Mouse (Mus musculus) lung, postnatal 25 days (tissue): ENCODE results near the gene Prr27.

Experiments used
- DNase-seq: peaks from one replicate; pipeline ENCODE4 v3.0.0; 2022; ENCODE audit warnings: low spot score

The Prr27 gene

DNA sequence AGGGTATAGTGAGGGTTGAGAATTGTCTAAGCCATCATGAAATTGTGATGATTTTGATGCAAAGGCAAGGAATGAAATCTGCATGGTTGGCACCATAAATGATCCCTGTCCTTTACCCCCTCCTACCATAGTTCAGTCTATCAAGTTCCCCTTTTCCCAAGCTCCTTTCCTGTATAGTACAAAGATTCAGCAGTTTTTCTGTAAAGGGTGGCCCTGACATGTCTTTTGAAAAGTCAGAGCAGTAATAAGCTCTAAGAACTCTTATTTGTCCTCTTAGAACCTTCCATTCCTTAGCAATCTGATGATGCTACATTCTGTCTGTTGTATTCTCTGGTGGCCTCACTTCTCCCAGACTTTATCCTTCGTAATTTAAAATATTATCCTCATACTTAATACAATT, at the start of gene Prr27:
Prr27 (plus strand) TSS at position 301 of the 400 bp plus-strand sequence.
- DNase-seq = no peak

DNA sequence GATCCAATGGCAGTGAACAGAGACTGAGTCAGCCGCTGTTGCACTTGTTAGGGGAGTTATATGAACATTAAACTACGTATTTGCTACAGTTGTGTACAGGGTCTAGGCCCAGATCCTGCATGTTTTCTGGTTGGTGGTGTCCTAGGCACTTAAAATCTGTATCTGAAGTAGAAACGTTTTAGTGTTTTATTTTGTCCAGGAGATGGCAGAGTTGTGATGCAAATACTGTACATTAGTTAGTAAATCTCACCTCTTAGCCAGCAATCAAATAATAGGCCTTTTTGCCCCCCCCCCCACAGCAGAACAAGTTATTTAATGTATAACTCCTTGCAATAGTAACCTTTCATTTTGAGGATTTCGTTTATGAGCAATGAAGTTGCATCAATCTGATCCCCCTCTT, 42.8 kb upstream of the Prr27 start:
- DNase-seq = no peak

DNA sequence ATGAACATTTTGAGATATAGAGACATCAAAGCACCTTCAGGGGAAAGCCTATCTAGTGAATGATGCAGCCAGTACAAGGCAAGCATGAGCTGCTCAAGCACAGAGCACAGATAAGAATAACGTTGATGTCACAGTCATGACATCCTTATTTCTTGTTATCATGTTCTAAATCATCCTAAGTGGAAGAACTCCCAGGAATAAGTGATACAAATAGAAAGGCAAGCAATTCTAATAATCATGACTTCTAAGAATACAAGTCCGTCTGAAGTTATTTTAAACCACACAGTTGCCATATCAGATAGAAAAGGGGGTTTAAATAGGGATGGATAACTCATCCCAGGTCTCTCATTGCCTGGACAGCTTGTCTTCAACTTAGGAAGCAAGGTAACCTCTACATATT, 17.7 kb upstream of the Prr27 start, which contains the start of gene Csn1s2b:
Csn1s2b (plus strand) TSS at position 301 of the 400 bp plus-strand sequence.
- DNase-seq = no peak

DNA sequence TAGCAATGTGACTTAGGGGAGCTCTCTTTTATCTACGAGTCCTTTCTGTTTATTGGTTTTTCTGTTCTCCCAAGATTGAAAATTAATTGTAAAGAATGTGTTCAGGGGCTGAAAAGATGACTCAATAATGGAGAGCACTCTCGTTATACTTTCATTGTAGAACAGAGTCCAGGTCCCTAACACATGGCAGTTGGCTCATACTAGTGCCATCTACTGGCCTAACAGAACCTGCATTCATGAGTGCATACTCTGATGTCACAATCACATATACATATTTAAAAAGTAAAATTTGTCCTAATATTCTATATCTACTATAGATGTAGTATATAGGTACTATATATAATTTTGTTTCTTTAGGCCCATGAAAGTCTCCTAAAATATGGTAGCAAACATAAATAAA, 16.2 kb upstream of the Prr27 start:
- DNase-seq = no peak

DNA sequence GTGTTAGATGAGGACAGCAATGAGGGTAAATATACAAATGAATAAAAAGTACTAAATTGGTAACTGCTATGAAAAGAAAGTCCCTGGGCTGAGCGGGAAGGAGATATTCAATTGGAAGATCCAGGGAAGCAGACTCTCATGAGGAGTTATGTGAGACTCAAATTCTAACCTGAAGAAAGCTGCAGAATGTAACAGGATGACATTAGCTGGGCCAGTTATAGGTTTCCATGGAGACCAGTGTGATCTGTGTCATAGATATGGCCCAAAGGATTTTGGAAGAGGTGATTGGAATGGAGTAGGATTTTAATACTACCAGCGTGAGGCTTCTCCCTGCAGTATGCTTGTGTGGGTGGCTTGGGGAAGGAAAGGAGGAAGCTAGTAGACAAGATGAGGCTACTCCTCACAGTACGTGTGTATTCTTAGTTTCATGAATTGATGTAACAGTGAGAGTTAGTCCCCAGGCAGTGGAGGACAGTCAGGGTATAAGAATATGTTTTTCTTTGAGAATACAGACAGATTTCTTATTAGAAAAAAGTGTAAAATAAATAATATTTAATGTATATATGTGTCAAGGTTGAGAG, 29.7 kb downstream of the Prr27 start:
- DNase-seq = no peak

DNA sequence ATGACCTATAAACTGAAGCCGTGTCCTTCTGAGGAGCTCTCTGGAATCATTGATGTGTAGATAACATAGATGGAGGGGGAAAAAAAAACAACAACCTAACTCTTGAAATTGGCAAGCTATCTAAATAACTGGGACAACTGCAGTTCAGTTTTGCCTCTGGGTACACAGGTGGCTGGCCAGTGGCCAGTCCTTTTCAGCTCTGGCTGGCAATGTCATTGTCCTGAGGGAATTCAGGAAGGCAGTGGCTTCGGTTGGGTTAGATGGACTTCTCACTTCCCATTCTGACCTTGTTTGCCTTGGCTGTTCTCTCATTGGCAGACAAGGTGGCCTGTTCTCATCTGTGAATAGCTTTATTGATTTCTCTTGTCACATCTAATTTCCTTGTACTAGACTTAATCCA, 44.6 kb downstream of the Prr27 start:
- no peak for DNase-seq

DNA sequence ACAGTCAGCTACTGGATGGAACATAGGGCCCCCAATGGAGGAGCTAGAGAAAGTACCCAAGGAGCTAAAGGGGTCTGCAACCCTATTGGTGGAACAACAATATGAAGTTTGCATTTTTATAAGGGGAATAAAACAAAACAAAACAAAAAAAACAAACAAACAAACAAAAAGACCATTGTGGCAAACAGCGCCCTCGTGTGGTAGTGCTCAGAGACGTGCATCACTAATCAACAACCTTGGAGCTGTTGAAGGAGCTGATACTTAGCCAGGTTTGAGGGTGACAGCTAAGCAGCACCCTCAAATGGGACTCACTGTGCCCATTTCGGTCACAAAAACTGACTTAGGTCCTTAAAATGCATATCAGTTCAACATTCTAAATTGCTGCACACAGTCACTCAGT, 45.9 kb downstream of the Prr27 start:
- no peak for DNase-seq

DNA sequence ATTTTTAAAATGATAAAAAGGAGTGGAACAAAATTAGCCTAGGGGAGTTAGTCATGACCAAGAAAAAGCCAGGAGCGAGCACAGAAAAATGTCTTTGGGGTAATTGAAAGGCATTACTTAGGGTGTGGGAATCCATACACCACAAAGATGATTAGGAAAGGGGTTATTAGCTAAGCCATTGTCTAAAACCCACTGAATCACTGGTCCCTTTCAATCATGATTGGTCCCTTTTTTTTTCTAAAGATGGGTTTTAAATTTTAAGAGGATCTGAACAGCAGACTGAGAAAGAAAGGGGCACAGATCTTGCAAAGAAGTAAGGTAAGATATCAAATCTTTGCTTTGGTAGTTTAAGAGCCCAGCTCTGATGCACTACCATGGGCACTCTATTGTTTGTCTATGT, 59.2 kb downstream of the Prr27 start, which contains the start of gene Odam:
Odam (plus strand) TSS at position 301 of the 400 bp plus-strand sequence.
- DNase-seq = no peak
